Mouse (Mus musculus) embryonic facial prominence, embryonic 15.5 days (tissue): Measurements from ENCODE around the gene Sema4c. TPM values are rescaled to one million over a fixed set of nuclear protein-coding genes. Genes with fewer than 3 reads are reported as not detected.

Experiments
- ATAC-seq: fragments of 200-750 bp; cut with Nextera tagmentation; 2 replicates; pipeline ENCODE4 v1.8.0; 2017; ENCODE audit warnings: low read depth, moderate TSS enrichment; ENCODE audit not compliant: insufficient number of reproducible peaks, low FRiP score, low TSS enrichment
- H3K27ac ChIP-seq: fragments of 300-500 bp; sonication (generic); replicated peaks from 2 replicates; pipeline ENCODE4 v1.5.1; 2015; ENCODE audit warnings: mild to moderate bottlenecking, inconsistent platforms
- H3K27me3 ChIP-seq: fragments of 300-500 bp; sonication (generic); 2 replicates; pipeline ENCODE4 v1.6.1; 2015; ENCODE audit warnings: inconsistent platforms
- H3K36me3 ChIP-seq: fragments of 300-500 bp; sonication (generic); 2 replicates; pipeline ENCODE4 v1.6.1; 2015; ENCODE audit warnings: mild to moderate bottlenecking, inconsistent platforms
- H3K4me1 ChIP-seq: fragments of 300-500 bp; sonication (generic); 2 replicates; pipeline ENCODE4 v1.6.1; 2015; ENCODE audit warnings: inconsistent platforms
- H3K4me2 ChIP-seq: fragments of 300-500 bp; sonication (generic); replicated peaks from 2 replicates; pipeline ENCODE4 v1.6.1; 2015; ENCODE audit warnings: mild to moderate bottlenecking, inconsistent platforms
- H3K4me3 ChIP-seq: fragments of 300-500 bp; sonication (generic); replicated peaks from 2 replicates; pipeline ENCODE4 v1.5.1; 2015; ENCODE audit warnings: mild to moderate bottlenecking, inconsistent platforms
- H3K9ac ChIP-seq: fragments of 300-500 bp; sonication (generic); 2 replicates; pipeline ENCODE4 v1.6.1; 2015; ENCODE audit warnings: inconsistent platforms
- H3K9me3 ChIP-seq: fragments of 300-500 bp; sonication (generic); replicated peaks from 2 replicates; pipeline ENCODE4 v1.6.1; 2016; ENCODE audit warnings: inconsistent platforms
- WGBS: fragments of 180-500 bp; shearing (Covaris S2); methylation state at CpG from one replicate; pipeline ENCODE4 v1.1.7; 2015; 5-methylcytosine and 5-hydroxymethylcytosine counted together
- polyA plus RNA-seq: library from polyadenylated mRNA; unstranded; fragments of >200 nt; fragmentation: Nextera tagmentation; extraction: Ambion mirVana; gene quantifications from 2 replicates; pipeline ENCODE4 v1.2.1, GENCODE M21; 2015

Sema4c gene
- polyA plus RNA-seq, 1 experiment from 2014 or later: 18.6 TPM

- no peak overlapping the region for H3K4me2 ChIP-seq
- WGBS: 66% methylated on average over 6 of the region's 6 CpGs
- H3K27me3 ChIP-seq: no peaks in the 10 kb centered on the region
- no peaks in the 10 kb centered on the region for H3K36me3 ChIP-seq
- H3K4me3 ChIP-seq: no peak overlapping the region
- no peaks in the 10 kb centered on the region for H3K9me3 ChIP-seq
- no peak for ATAC-seq
- H3K27ac ChIP-seq: no peak overlapping the region
- peaks cover 83% of the 10 kb centered on the region for H3K4me1 ChIP-seq
- no peak overlapping the region for H3K9ac ChIP-seq
These were observed 19.0 kb upstream of the Sema4c start for GRCm38 (mm10) chr1:36576991-36577675.

- WGBS: 51% methylated on average over 6 of the region's 6 CpGs
- Histone ChIP-seq H3K4me1 (peaks cover 70% of the 10 kb centered on the region), H3K9ac (no peak overlapping the region), H3K9me3 (no peaks in the 10 kb centered on the region), H3K36me3 (no peaks in the 10 kb centered on the region), H3K4me2 (no peak overlapping the region), H3K27me3 (no peaks in the 10 kb centered on the region), H3K27ac (no peak overlapping the region; the same call in 1 of the 2 replicates), H3K4me3 (no peak overlapping the region)
- no peak for ATAC-seq
These were observed 17.2 kb upstream of the Sema4c start for GRCm38 (mm10) chr1:36575347-36575746.

GRCm38 (mm10) chr1:36574196-36574955 is 16.2 kb upstream of the Sema4c start:
- Histone ChIP-seq H3K4me2 (no peak overlapping the region), H3K27ac (peak overlapping the region; percentile 65), H3K4me3 (no peak overlapping the region), H3K36me3 (no peaks in the 10 kb centered on the region), H3K27me3 (no peaks in the 10 kb centered on the region), H3K9ac (no peak overlapping the region), H3K4me1 (peaks cover 70% of the 10 kb centered on the region), H3K9me3 (no peaks in the 10 kb centered on the region)
- no peak for ATAC-seq
- WGBS: 58% methylated on average over 5 of the region's 5 CpGs

- peak overlapping the region; percentile 65 for H3K27ac ChIP-seq
- H3K4me2 ChIP-seq: no peak overlapping the region
- H3K9me3 ChIP-seq: no peaks in the 10 kb centered on the region
- peaks cover 73% of the 10 kb centered on the region for H3K4me1 ChIP-seq
- H3K9ac ChIP-seq: no peak overlapping the region
- ATAC-seq: no peak
- H3K27me3 ChIP-seq: no peaks in the 10 kb centered on the region
- 64% methylated on average over 8 of the region's 8 CpGs for WGBS
- no peak overlapping the region for H3K4me3 ChIP-seq
- H3K36me3 ChIP-seq: no peaks in the 10 kb centered on the region
These were observed 15.4 kb upstream of the Sema4c start for GRCm38 (mm10) chr1:36573524-36573923.

DNA sequence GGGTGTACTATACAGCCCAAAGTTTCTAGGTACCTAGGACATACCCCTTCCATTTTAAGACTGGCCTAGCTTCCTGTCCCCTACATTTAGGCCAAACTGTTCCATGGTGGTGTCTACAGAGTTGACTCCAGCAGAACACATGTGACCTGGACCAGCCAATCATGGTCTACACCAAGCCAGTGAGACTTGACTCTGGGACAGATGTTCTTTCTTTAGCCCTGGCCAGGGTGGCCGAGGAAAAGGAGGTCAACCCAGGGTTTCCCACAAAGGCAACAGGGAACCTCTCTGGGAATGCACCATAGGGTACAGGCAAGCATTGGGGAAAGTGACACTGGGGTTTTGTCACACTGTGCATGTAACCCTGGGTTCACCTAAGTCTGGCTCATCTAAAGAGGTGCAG is 14.6 kb upstream of the Sema4c start:
- no peaks in the 10 kb centered on the region for H3K27me3 ChIP-seq
- no peaks in the 10 kb centered on the region for H3K9me3 ChIP-seq
- H3K4me3 ChIP-seq: no peak overlapping the region
- ATAC-seq: no peak
- H3K4me2 ChIP-seq: no peak overlapping the region
- H3K27ac ChIP-seq: no peak overlapping the region
- H3K36me3 ChIP-seq: no peaks in the 10 kb centered on the region
- H3K4me1 ChIP-seq: peaks cover 82% of the 10 kb centered on the region
- H3K9ac ChIP-seq: no peak overlapping the region
- 59% methylated on average over 1 of the region's 1 CpGs for WGBS

DNA sequence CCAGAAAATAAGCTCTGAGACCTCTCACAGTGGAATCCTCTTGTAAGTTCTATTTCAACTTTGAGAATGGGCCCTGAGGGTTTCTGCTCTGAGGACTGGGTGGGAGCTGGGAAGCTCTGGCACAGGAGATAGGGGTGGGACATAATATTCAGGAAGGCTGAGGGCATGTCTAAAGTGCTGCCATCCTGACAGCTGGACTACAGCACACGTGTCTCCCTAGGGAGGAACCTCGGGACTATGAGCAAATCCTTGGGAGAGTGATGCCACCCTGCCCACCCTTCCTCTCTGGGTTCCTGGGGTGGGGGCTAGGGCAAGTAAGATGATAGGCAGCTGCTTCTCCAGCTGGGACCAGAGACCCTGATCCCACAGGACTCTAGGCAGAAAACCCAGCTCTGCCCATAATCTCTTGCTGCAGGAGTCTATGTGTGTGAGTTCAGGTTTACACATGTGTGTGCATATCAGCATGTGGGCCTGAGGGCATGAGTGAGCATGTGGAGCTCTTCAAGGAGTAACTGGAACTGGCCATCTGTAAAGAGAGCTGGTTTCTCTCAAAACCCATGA is 14.1 kb upstream of the Sema4c start:
- Histone ChIP-seq H3K27me3 (no peaks in the 10 kb centered on the region), H3K9me3 (no peaks in the 10 kb centered on the region), H3K9ac (no peak overlapping the region), H3K4me3 (no peak overlapping the region), H3K27ac (peak overlapping the region; percentile 34; the same call in 1 of the 2 replicates), H3K36me3 (no peaks in the 10 kb centered on the region), H3K4me1 (peaks cover 80% of the 10 kb centered on the region), H3K4me2 (no peak overlapping the region)
- WGBS: 48% methylated on average over 2 of the region's 2 CpGs
- no peak for ATAC-seq

- no peak for ATAC-seq
- H3K4me3 ChIP-seq: no peak overlapping the region
- peak overlapping the region; percentile 34; the same call in 1 of the 2 replicates for H3K27ac ChIP-seq
- H3K4me1 ChIP-seq: peaks cover 75% of the 10 kb centered on the region
- H3K9ac ChIP-seq: no peak overlapping the region
- H3K36me3 ChIP-seq: no peaks in the 10 kb centered on the region
- 44% methylated on average over 6 of the region's 6 CpGs for WGBS
- no peaks in the 10 kb centered on the region for H3K27me3 ChIP-seq
- no peak overlapping the region for H3K4me2 ChIP-seq
- no peaks in the 10 kb centered on the region for H3K9me3 ChIP-seq
These were observed 13.5 kb upstream of the Sema4c start for GRCm38 (mm10) chr1:36571627-36572026.

- peaks cover 71% of the 10 kb centered on the region for H3K4me1 ChIP-seq
- no peaks in the 10 kb centered on the region for H3K36me3 ChIP-seq
- H3K9me3 ChIP-seq: no peaks in the 10 kb centered on the region
- 86% methylated on average over 5 of the region's 5 CpGs for WGBS
- no peak for ATAC-seq
- H3K4me3 ChIP-seq: no peak overlapping the region
- H3K9ac ChIP-seq: no peak overlapping the region
- H3K4me2 ChIP-seq: no peak overlapping the region
- peak overlapping the region; percentile 65; the same call in 1 of the 2 replicates for H3K27ac ChIP-seq
- no peaks in the 10 kb centered on the region for H3K27me3 ChIP-seq
These were observed 12.2 kb upstream of the Sema4c start for GRCm38 (mm10) chr1:36570320-36570719.

DNA sequence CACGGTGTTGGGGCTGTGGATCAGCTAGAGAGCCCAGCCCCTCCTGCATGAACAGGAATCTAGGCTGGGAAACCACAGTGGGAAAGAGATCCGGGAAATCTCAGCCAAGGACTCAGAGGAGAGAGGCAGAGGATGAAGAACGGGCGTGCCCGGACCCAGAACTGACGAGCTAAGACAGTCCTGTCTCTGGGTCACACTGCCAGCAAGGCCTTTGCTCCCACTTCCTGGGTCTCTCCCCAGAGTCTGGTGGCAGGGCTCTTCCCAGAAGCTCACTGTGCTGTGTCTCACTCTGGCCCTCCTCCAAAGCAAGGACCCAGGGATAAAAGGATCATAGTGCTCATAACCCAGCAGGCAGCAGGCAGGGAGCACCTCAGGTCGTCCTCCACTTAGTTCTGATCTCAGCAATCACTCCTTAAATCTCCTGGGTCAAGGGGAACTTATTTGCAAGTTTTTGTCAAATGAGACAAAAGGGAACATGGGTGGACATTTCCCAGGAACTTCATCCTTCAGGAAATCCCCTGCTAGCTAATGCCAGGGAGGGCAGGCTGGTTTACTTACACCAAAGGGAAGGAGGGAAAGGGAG is 11.6 kb upstream of the Sema4c start:
- H3K9me3 ChIP-seq: no peaks in the 10 kb centered on the region
- H3K4me2 ChIP-seq: no peak overlapping the region
- no peaks in the 10 kb centered on the region for H3K27me3 ChIP-seq
- H3K36me3 ChIP-seq: no peaks in the 10 kb centered on the region
- H3K4me1 ChIP-seq: peaks cover 68% of the 10 kb centered on the region
- H3K4me3 ChIP-seq: no peak overlapping the region
- WGBS: 41% methylated on average over 7 of the region's 7 CpGs
- no peak overlapping the region; the same call in 1 of the 2 replicates for H3K9ac ChIP-seq
- ATAC-seq: no peak
- H3K27ac ChIP-seq: peak overlapping the region; percentile 65; the same call in 1 of the 2 replicates

GRCm38 (mm10) chr1:36568776-36569175 is 10.6 kb upstream of the Sema4c start:
- no peak overlapping the region for H3K4me3 ChIP-seq
- ATAC-seq: no peak
- no peaks in the 10 kb centered on the region for H3K36me3 ChIP-seq
- H3K9ac ChIP-seq: no peak overlapping the region
- peak overlapping the region; percentile 65 for H3K27ac ChIP-seq
- peaks cover 58% of the 10 kb centered on the region for H3K4me1 ChIP-seq
- 59% methylated on average over 4 of the region's 4 CpGs for WGBS
- H3K9me3 ChIP-seq: no peaks in the 10 kb centered on the region
- H3K4me2 ChIP-seq: no peak overlapping the region
- no peaks in the 10 kb centered on the region for H3K27me3 ChIP-seq
